Mouse (Mus musculus): ENCODE measurements around the gene Dgkh. TPM values are rescaled to one million over a fixed set of nuclear protein-coding genes. Genes with fewer than 3 reads are reported as not detected.
"Not testable (repeated sequence)": the region's sequence is repeated elsewhere in the genome, so short reads cannot be mapped to it uniquely, and the experiment has no call there.

Dgkh gene
- polyA plus RNA-seq, 1 experiment from 2014 or later, result 1.8 TPM

DNA sequence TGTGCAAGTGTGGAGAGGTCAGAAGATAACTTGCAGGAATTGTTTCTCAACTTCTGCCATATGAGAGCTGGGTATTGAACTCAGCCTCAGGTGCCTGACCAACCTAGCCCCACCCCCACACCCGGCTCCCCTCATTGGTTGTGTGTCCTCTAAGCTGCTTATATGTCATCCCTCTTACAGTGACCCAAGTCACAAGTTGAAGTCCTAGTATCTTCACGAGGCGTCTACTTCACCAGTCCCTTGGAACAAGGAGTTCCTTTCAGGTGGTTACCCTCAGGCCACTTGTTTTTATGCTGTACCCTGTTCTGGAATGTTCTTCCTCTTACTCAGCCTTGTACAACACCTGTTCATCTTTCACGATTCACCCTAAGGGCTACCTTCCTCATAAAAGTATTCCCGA is 2.0 kb upstream of the Dgkh start:
- no peak overlapping the region for H3K27ac ChIP-seq (replicated peaks)
- peaks cover 36% of the 10 kb centered on the region for H3K27me3 ChIP-seq
- H3K4me1 ChIP-seq, result peaks cover 16% of the 10 kb centered on the region
- no peak overlapping the region for H3K4me3 ChIP-seq
- 53% methylated on average over 5 of the region's 5 CpGs for whole genome bisulfite sequencing
- H3K9ac ChIP-seq (replicated peaks), result no peak overlapping the region
- H3K9me3 ChIP-seq, result no peaks in the 10 kb centered on the region
- no peak overlapping the region for H3K4me2 ChIP-seq (replicated peaks)
- no peaks in the 10 kb centered on the region for H3K36me3 ChIP-seq
- ATAC-seq (ENCODE audit: low FRiP score, low read depth), result no peak

- not testable (repeated sequence) for H3K27ac ChIP-seq (replicated peaks); H3K9me3 ChIP-seq; H3K9ac ChIP-seq (replicated peaks); H3K36me3 ChIP-seq; ATAC-seq (ENCODE audit: low FRiP score, low read depth); H3K4me2 ChIP-seq (replicated peaks); H3K4me3 ChIP-seq
- H3K27me3 ChIP-seq, result peaks cover 36% of the 10 kb centered on the region
- peaks cover 16% of the 10 kb centered on the region for H3K4me1 ChIP-seq
- 29% methylated on average over 5 of the region's 5 CpGs for WGBS
Measured at GRCm38 (mm10) chr14:78734203-78734602, 1.6 kb upstream of the Dgkh start.

DNA sequence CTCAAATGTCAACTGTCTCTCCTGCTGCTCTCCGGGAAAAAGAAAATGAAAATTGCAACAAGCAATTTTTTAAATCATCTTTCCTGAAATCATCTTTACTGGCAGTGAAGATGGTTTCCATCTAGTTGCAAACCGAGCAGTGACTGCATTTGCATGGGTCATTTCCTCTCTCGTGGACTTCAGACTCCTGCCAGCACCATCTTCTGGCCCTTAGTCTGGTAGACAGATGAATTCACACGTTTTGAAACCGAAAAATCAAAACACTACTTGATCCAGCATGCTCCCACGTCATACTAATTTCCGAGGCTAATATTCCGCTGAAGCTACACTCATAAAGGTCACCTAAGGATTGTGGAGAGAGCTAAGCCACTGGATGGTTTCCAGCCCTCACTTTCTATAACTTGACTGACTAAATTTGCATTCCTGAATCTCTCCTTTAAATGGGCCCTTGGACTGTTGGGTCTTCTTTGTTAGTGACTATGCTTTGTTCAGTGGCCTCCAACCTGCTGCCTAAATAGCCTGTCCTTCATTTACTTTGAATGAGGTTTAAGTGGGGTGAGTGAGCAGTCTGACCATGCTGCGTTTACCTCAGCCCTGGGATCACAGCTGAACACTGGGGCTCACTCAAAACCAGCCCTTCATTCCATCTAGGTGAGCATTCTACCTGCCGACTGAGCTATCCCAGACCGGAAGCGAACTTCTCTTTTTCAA is 945 bp upstream of the Dgkh start:
- Histone ChIP-seq H3K4me3 (peak overlapping the region; percentile 72), H3K9me3 (no peaks in the 10 kb centered on the region), H3K9ac (replicated peaks) (peak overlapping the region; percentile 88; the same call in 1 of the 2 replicates), H3K4me2 (replicated peaks) (peak overlapping the region; percentile 96), H3K36me3 (no peaks in the 10 kb centered on the region), H3K27ac (replicated peaks) (peak overlapping the region; percentile 78), H3K4me1 (peaks cover 16% of the 10 kb centered on the region), H3K27me3 (peaks cover 41% of the 10 kb centered on the region)
- 18% methylated on average over 12 of the region's 12 CpGs for WGBS
- ATAC-seq (ENCODE audit: low FRiP score, low read depth), result no peak

GRCm38 (mm10) chr14:78731852-78732616 is 542 bp downstream of the Dgkh start:
- peaks cover 16% of the 10 kb centered on the region for H3K4me1 ChIP-seq
- WGBS, result 0% methylated on average over 58 of the region's 90 CpGs
- no peaks in the 10 kb centered on the region for H3K9me3 ChIP-seq
- peak overlapping the region; percentile 78 for H3K27ac ChIP-seq (replicated peaks)
- no peaks in the 10 kb centered on the region for H3K36me3 ChIP-seq
- peak overlapping the region; percentile 88 for H3K9ac ChIP-seq (replicated peaks)
- peak overlapping the region; percentile 72 for H3K4me3 ChIP-seq
- peak; percentile 61 for ATAC-seq (ENCODE audit: low FRiP score, low read depth)
- H3K27me3 ChIP-seq, result peaks cover 49% of the 10 kb centered on the region
- peak overlapping the region; percentile 96 for H3K4me2 ChIP-seq (replicated peaks)

DNA sequence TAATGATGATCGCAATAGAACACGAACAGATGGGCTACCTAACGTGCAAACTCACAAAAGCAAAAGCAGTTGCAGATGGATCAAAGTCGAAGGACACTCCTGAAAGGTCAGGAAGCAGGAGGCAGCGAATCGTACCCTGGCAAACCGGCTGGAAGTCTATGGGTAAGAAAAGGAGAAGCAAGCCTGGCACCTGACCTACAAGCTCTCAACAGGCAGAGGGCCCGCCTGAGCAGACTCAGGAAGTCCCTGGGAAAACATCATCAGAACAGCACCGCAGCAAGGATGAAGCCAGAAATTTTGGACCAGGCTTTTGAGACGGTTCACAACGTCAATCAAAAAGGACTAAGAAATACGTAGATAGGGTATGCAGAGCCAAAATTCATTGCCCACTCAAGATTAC is 1.3 kb downstream of the Dgkh start:
- Histone ChIP-seq H3K4me2 (replicated peaks) (peak overlapping the region; percentile 96), H3K9ac (replicated peaks) (no peak overlapping the region; the same call in 1 of the 2 replicates)
- WGBS, result 9% methylated on average over 12 of the region's 12 CpGs

GRCm38 (mm10) chr14:78725976-78726375 is 6.6 kb downstream of the Dgkh start:
- no peaks in the 10 kb centered on the region for H3K9me3 ChIP-seq
- peak overlapping the region; percentile 98 for H3K4me2 ChIP-seq (replicated peaks)
- no peak overlapping the region for H3K27ac ChIP-seq (replicated peaks)
- H3K27me3 ChIP-seq, result peaks cover 53% of the 10 kb centered on the region
- H3K4me3 ChIP-seq, result peak overlapping the region; percentile 52; the same call in 1 of the 2 replicates
- ATAC-seq (ENCODE audit: low FRiP score, low read depth), result no peak
- H3K4me1 ChIP-seq, result peaks cover 18% of the 10 kb centered on the region
- H3K9ac ChIP-seq (replicated peaks), result peak overlapping the region; percentile 75; the same call in 1 of the 2 replicates
- H3K36me3 ChIP-seq, result no peaks in the 10 kb centered on the region
- WGBS, result 8% methylated on average over 13 of the region's 13 CpGs

More for the DNA sequence above, 1.3 kb downstream of the Dgkh start:
- Histone ChIP-seq H3K9me3 (no peaks in the 10 kb centered on the region), H3K27ac (replicated peaks) (no peak overlapping the region), H3K27me3 (peaks cover 55% of the 10 kb centered on the region), H3K36me3 (no peaks in the 10 kb centered on the region), H3K4me3 (peak overlapping the region; percentile 72), H3K4me1 (peaks cover 16% of the 10 kb centered on the region)
- no peak for ATAC-seq (ENCODE audit: low FRiP score, low read depth)

DNA sequence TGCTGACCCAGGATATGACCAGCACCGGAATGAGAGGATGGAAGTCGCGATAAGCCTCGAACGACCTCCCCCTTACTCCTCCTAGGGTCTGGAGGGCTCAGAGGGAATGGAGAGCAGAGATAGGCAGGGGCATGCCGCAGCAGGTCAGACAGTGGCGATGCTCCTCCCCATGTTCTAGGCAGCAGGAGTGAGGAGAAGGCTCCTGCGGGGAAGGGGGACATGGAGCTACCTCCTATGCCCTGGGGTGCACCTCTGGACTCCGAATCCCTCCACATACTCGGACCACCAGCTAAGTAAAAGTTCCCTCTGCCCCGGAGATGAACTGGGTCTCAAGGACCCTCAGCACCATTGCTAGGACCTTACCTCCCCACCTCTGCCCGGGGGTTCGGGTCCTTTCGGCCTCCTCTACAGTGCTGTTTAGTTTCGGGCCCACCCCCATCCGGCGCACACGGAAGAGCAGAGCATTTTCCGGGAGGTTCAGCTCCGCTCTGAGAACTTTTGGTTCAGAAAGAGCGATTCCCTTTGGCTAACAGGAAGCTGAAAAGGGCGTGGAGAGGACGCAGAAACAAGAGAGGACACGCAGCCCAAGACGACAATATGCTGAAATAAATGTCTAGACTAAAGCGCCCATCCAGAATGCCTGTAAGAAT is 7.1 kb downstream of the Dgkh start:
- ATAC-seq (ENCODE audit: low FRiP score, low read depth), result peak; percentile 65; the same call in 1 of the 2 replicates
- H3K36me3 ChIP-seq, result no peaks in the 10 kb centered on the region
- WGBS, result 1% methylated on average over 24 of the region's 26 CpGs
- H3K4me1 ChIP-seq, result peaks cover 18% of the 10 kb centered on the region
- H3K27me3 ChIP-seq, result peaks cover 49% of the 10 kb centered on the region
- peak overlapping the region; percentile 98 for H3K4me2 ChIP-seq (replicated peaks)
- H3K4me3 ChIP-seq, result peak overlapping the region; percentile 52
- no peak overlapping the region for H3K27ac ChIP-seq (replicated peaks)
- H3K9me3 ChIP-seq, result no peaks in the 10 kb centered on the region
- peak overlapping the region; percentile 75 for H3K9ac ChIP-seq (replicated peaks)

DNA sequence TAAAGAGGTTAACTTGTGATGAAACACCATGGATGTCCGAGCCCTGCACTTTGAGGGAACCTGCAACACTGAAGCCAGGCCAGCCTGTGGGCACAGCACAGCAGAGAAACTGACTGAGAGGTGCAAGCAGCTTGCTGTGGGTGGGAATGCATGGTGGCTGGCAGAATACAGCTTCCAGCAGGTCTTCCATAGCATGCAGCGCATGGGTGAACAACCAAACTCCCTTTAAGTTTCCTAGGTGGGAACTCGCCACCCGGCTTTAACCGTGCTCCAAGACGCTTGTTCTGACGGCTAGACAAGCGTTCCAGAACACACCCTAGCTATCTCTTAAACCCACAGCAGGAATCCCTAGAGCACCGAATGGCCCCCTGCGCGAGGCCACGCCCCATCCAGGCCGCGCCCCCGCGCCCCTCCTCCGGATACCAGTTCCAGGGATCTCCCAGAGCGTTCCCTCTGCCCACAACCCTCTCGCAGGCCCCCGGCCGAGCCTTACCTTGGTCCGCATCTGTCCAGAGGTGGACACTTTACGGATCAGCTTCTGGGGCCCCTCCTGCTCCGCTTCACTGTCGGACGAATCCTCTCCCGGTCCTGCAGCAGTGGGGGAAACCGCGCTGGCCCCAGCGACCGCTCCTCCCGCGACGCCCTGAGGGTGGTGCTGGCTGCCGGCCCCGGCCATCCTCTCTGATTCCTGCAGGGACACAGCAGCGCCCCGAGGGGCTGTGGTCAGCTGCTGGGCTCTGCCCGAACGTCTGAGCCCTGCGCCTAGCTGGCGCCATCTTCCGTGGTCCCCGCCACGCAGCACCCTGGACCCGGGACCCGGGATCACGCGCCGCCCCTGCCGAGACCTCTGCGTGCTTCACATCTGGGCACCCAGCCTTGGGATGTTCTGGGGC is 7.9 kb downstream of the Dgkh start:
- peak; percentile 81 for ATAC-seq (ENCODE audit: low FRiP score, low read depth)
- Histone ChIP-seq H3K9me3 (no peaks in the 10 kb centered on the region), H3K4me3 (peak overlapping the region; percentile 52), H3K9ac (replicated peaks) (peak overlapping the region; percentile 75), H3K4me2 (replicated peaks) (peak overlapping the region; percentile 98), H3K27me3 (peaks cover 42% of the 10 kb centered on the region), H3K36me3 (no peaks in the 10 kb centered on the region), H3K27ac (replicated peaks) (no peak overlapping the region), H3K4me1 (peaks cover 18% of the 10 kb centered on the region)
- under 1% methylated on average over 52 of the region's 52 CpGs for WGBS

GRCm38 (mm10) chr14:78723655-78724054 is 8.9 kb downstream of the Dgkh start:
- not testable (repeated sequence) for H3K9ac ChIP-seq (replicated peaks); H3K9me3 ChIP-seq; H3K27ac ChIP-seq (replicated peaks); H3K4me3 ChIP-seq; H3K36me3 ChIP-seq; H3K4me2 ChIP-seq (replicated peaks); ATAC-seq (ENCODE audit: low FRiP score, low read depth)
- peaks cover 38% of the 10 kb centered on the region for H3K27me3 ChIP-seq
- peaks cover 18% of the 10 kb centered on the region for H3K4me1 ChIP-seq
- WGBS, result 91% methylated on average over 4 of the region's 4 CpGs

GRCm38 (mm10) chr14:78722031-78722430 is 10.5 kb downstream of the Dgkh start:
- Histone ChIP-seq H3K9ac (replicated peaks) (no peak overlapping the region), H3K9me3 (no peaks in the 10 kb centered on the region), H3K27ac (replicated peaks) (no peak overlapping the region), H3K4me1 (peaks cover 18% of the 10 kb centered on the region), H3K36me3 (no peaks in the 10 kb centered on the region), H3K4me2 (replicated peaks) (no peak overlapping the region), H3K27me3 (peaks cover 29% of the 10 kb centered on the region), H3K4me3 (no peak overlapping the region)
- 69% methylated on average over 5 of the region's 5 CpGs for WGBS
- ATAC-seq (ENCODE audit: low FRiP score, low read depth), result no peak

DNA sequence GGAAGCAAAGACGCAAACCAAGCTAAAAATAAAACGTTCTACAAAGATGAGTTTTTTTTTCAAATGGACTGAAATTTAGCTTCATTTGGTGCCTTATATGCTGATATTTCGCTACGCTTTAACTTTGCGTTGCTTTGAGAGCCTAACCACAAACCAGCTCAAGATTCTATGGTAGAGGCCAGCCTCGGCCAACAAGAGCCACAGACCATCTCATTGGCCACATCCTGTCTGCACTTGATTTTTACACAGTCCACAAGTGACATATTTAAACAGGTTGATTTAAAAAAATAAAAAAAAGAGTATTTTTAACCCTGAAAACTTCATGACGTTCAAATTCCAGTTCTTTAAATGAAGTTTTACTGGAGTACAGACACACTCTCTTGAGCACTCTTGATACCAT is 16.5 kb downstream of the Dgkh start:
- no peak for ATAC-seq (ENCODE audit: low FRiP score, low read depth)
- no peak overlapping the region for H3K4me3 ChIP-seq
- 94% methylated on average over 7 of the region's 7 CpGs for WGBS

More for the DNA sequence above, 16.5 kb downstream of the Dgkh start:
- no peaks in the 10 kb centered on the region for H3K9me3 ChIP-seq
- H3K36me3 ChIP-seq, result no peaks in the 10 kb centered on the region
- no peak overlapping the region for H3K27ac ChIP-seq (replicated peaks)
- H3K27me3 ChIP-seq, result no peaks in the 10 kb centered on the region
- no peak overlapping the region for H3K4me2 ChIP-seq (replicated peaks)
- H3K4me1 ChIP-seq, result no peaks in the 10 kb centered on the region
- H3K9ac ChIP-seq (replicated peaks), result no peak overlapping the region
